Mouse (Mus musculus) liver, embryonic 16.5 days (tissue): Measurements from ENCODE around the gene Slc5a10. TPM values are rescaled to one million over a fixed set of nuclear protein-coding genes. Genes with fewer than 3 reads are reported as not detected.

Source experiments
- ATAC-seq: fragments of 200-750 bp; cut with Nextera tagmentation; 2 replicates; pipeline ENCODE4 v1.8.0; 2017; ENCODE audit warnings: low read depth, mild to moderate bottlenecking, moderate number of reproducible peaks, moderate library complexity
- H3K27ac ChIP-seq: fragments of 300-500 bp; sonication (generic); 2 replicates; pipeline ENCODE4 v1.5.1; 2014; ENCODE audit warnings: mild to moderate bottlenecking, low read length
- H3K27me3 ChIP-seq: fragments of 300-500 bp; sonication (generic); 2 replicates; pipeline ENCODE4 v1.6.1; 2014; ENCODE audit warnings: low read depth, low read length, mixed read lengths; ENCODE audit not compliant: control insufficient read depth, insufficient read depth
- H3K36me3 ChIP-seq: fragments of 300-500 bp; sonication (generic); 2 replicates; pipeline ENCODE4 v1.6.1; 2014; ENCODE audit warnings: mild to moderate bottlenecking; ENCODE audit not compliant: control insufficient read depth, insufficient read depth
- H3K4me1 ChIP-seq: fragments of 300-500 bp; sonication (generic); 2 replicates; pipeline ENCODE4 v1.6.1; 2014; ENCODE audit warnings: low read depth, low read length, mixed read lengths; ENCODE audit not compliant: control insufficient read depth
- H3K4me2 ChIP-seq: fragments of 300-500 bp; sonication (generic); 2 replicates; pipeline ENCODE4 v1.6.1; 2014; ENCODE audit warnings: low read depth, low read length, mixed read lengths
- H3K4me3 ChIP-seq: fragments of 300-500 bp; sonication (generic); 2 replicates; pipeline ENCODE4 v1.5.1; 2014; ENCODE audit warnings: low read depth, mild to moderate bottlenecking, low read length
- H3K9ac ChIP-seq: fragments of 300-500 bp; sonication (generic); 2 replicates; pipeline ENCODE4 v1.6.1; 2014; ENCODE audit warnings: low read depth, low read length
- H3K9me3 ChIP-seq: fragments of 300-500 bp; sonication (generic); replicated peaks from 2 replicates; pipeline ENCODE4 v1.6.1; 2016; ENCODE audit warnings: low read length; ENCODE audit not compliant: control insufficient read depth
- WGBS: fragments of 180-500 bp; shearing (Covaris S2); extraction: QIAGEN DNeasy Blood & Tissue Kit; methylation state at CpG from one replicate; pipeline ENCODE4 v1.1.7; 2014; ENCODE audit not compliant: insufficient replicate concordance; 5-methylcytosine and 5-hydroxymethylcytosine counted together
- polyA plus RNA-seq: library from polyadenylated mRNA; unstranded; fragments of >200 nt; fragmentation: Nextera tagmentation; extraction: Ambion mirVana; gene quantifications from 2 replicates; pipeline ENCODE4 v1.2.1, GENCODE M21; 2015

The Slc5a10 gene
- polyA plus RNA-seq: not detected in 2 replicates

DNA sequence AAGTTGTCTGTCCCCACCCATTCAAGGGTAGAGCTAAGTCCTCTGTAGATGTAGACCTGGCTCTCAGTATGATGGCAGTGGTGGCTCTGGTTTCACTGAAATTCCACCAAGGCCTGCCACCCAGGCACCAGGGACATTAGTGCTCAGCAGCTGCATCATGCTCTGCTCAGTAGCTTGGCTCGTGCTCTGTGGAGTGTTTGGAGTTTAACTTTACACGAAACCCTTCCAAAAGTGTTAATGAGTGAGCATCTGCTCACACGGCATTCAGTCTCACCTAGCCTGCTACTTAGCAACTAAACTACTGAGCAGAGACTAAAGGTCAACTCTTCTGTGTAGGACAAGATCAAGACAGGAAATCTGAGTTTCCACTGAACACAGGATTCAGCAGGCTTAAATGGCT lies at the start of gene Slc5a10:
TSS of gene Slc5a10 (minus strand) at position 191 of the 400 bp plus-strand sequence.
- no peak for ATAC-seq
- Histone ChIP-seq H3K4me2 (no peak within 1 kb of the TSS), H3K27me3 (no peaks in the 10 kb centered on the region), H3K4me3 (no peak within 1 kb of the TSS), H3K9me3 (no peaks in the 10 kb centered on the region), H3K4me1 (no peaks in the 10 kb centered on the region), H3K36me3 (no peaks in the 10 kb centered on the region), H3K27ac (no peak within 1 kb of the TSS), H3K9ac (no peak within 1 kb of the TSS)
- 70% methylated on average over 3 of the region's 3 CpGs for WGBS

DNA sequence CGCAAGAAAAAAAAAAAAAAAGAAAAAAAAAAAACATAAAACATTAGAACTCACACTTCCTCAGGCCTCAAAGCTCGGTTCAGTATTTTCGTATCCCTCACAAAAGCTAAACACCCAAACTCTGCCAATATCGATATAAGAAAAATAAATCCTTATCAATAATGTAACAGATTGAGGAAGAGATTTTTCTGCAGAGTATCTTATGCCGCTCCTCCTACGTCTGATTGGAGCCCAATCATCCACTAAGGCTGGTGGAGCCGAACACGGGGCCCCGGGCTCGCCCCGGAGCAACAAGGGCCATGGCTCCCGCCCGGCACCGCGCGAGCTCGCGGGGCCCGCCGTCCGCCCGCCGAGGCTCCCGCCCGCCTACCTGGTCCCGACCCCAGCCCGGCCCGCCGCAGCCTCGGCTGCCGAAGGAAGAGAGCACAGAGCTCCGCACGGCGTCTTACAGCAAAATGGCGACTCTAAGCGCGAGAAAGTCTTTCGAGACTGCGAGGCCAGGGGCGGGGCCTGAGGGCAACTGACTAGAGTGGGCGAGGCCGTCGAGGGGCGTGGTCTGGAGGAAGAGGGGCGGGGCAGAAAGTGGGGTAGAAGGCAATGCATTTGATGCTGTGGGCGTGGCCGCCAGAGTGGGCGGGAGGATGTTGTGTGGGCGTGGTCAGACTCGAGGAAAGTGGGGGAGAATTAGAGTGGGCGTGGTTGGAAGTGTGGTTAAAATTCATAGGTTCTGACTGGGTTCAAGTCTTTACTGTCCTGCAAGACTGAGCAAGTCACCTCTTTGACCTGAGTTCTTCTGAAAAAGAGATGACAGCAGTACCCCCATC lies 41.2 kb upstream of the Slc5a10 start, which contains the start of gene Prpsap2:
TSS of gene Prpsap2 (minus strand) at position 505 of the 824 bp plus-strand sequence.
- peak; percentile 93 for ATAC-seq
- Histone ChIP-seq H3K4me1 (peaks cover 23% of the 10 kb centered on the region), H3K4me2 (peak within 1 kb of the TSS; percentile 82), H3K27me3 (no peaks in the 10 kb centered on the region), H3K9ac (peak within 1 kb of the TSS; percentile 76), H3K9me3 (no peaks in the 10 kb centered on the region), H3K27ac (peak within 1 kb of the TSS; percentile 82), H3K36me3 (no peaks in the 10 kb centered on the region), H3K4me3 (peak within 1 kb of the TSS; percentile 72)
- under 1% methylated on average over 51 of the region's 51 CpGs for WGBS

GRCm38 (mm10) chr11:61760518-61760917 lies 39.9 kb upstream of the Slc5a10 start:
- Histone ChIP-seq H3K9ac (no peak overlapping the region), H3K27me3 (no peaks in the 10 kb centered on the region), H3K27ac (no peak overlapping the region), H3K36me3 (no peaks in the 10 kb centered on the region), H3K4me1 (peaks cover 25% of the 10 kb centered on the region), H3K4me3 (no peak overlapping the region), H3K4me2 (peak overlapping the region; percentile 82), H3K9me3 (no peaks in the 10 kb centered on the region)
- 38% methylated on average over 5 of the region's 5 CpGs for WGBS
- no peak for ATAC-seq

DNA sequence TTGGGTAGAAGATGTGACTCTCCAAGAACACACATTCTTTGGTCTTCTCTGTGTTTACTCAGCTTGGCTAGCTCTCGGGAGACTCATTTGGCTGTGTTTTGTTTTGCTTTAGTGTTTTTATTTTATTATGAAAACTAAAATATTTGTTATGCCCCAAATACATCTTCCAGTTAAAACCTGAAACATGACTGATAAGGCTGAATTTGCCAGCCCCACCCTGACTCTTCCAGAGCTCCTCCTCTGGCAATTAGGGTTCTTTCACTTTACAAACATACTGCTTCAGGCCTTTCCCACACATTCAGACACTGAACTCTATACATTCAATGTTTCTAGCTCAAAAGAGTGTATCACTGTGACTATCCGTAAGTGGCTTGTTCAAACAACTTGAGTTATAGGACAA lies 36.5 kb upstream of the Slc5a10 start:
- Histone ChIP-seq H3K4me1 (peaks cover 24% of the 10 kb centered on the region), H3K27ac (0 out of 2 replicates have a peak overlapping the region, but pooled peaks have one; percentile 22), H3K4me2 (no peak overlapping the region), H3K9me3 (no peaks in the 10 kb centered on the region), H3K36me3 (no peaks in the 10 kb centered on the region), H3K4me3 (no peak overlapping the region), H3K9ac (no peak overlapping the region), H3K27me3 (no peaks in the 10 kb centered on the region)
- WGBS: 52% methylated on average over 2 of the region's 2 CpGs
- no peak for ATAC-seq

DNA sequence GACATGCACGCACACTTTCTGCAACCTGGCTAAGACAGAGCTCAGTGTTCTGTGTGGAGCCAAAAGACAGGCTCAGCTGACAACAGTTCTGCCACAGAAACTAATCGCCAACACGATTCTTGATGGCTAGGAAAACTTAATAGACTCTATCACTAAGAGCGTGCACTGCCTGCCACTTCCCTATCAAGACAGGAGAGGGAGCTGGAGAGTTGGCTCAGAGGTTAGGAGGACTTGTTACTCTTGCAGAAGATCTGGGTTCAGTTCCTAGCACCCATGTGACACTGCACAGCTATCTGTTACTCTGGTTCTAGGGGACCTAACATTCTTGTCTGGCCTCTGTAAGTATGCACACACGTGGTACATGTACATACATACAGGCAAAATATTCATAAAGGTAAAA lies 31.0 kb upstream of the Slc5a10 start:
- peaks cover under 1% of the 10 kb centered on the region; the same call in 1 of the 2 replicates for H3K4me1 ChIP-seq
- no peak overlapping the region for H3K4me2 ChIP-seq
- no peak overlapping the region for H3K4me3 ChIP-seq
- no peak overlapping the region for H3K9ac ChIP-seq
- H3K36me3 ChIP-seq: no peaks in the 10 kb centered on the region
- no peaks in the 10 kb centered on the region for H3K9me3 ChIP-seq
- WGBS: 60% methylated on average over 5 of the region's 5 CpGs
- no peaks in the 10 kb centered on the region for H3K27me3 ChIP-seq
- H3K27ac ChIP-seq: no peak overlapping the region
- ATAC-seq: no peak

DNA sequence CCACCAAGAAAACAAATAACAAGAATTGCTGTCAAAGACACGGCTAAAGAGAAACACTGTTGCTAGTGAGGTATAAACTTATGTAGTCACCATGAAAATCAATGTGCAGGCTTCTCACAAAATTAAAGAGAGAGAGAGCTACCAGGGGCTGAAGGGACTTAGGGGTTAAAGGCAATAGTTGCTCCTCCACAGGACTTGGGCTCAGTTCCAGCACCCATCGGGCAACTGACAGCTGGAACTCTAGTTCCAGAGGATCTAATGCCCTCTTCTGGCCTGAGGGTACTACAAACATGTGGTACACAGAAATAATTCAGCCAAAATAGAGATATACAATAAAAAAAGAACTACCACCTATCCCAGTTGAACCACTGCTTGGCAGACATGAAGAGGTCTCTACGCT lies 26.5 kb upstream of the Slc5a10 start:
- Histone ChIP-seq H3K27me3 (no peaks in the 10 kb centered on the region), H3K4me3 (no peak overlapping the region), H3K4me2 (no peak overlapping the region), H3K36me3 (no peaks in the 10 kb centered on the region; the same call in 1 of the 2 replicates), H3K9ac (no peak overlapping the region), H3K27ac (no peak overlapping the region), H3K4me1 (no peaks in the 10 kb centered on the region), H3K9me3 (no peaks in the 10 kb centered on the region)
- WGBS: 66% methylated on average over 3 of the region's 3 CpGs
- no peak for ATAC-seq

DNA sequence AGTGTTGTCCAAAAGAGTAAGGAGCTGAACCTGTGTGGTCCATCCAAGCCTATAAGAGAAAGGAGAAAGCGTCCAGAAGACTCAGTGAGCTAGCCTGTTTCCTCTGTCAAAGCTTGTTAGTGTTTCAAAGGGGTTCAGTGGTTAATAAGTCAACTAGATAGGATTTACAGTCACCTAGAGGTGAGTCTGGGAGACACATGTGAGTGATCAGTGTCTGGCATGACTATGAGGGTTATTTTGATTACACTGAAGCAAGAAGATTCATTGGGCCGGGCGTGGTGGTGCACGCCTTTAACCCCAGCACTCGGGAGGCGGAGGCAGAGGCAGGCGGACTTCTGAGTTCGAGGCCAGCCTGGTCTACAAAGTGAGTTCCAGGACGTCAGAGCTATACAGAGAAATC lies 25.2 kb upstream of the Slc5a10 start:
- no peak overlapping the region for H3K4me3 ChIP-seq
- WGBS: 77% methylated on average over 9 of the region's 9 CpGs
- H3K4me2 ChIP-seq: no peak overlapping the region

DNA sequence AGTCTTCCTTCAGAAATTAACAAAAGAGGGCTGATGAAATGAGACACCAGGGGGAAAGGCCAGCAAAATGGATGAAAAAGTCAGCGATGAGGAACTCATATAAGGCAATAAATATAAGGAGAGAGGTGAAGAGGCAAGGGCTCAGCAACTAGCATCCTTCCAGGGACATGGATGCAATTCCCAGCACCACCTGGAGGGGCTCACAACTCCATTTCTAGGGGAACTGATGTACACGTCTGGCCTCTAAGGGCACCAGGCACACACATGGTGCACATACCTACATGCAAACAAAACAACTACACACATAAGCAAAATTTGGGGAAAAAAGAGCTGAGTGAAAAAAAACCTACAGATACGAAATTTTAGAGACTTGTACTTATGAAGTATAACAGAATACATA lies 23.8 kb upstream of the Slc5a10 start:
- WGBS: 65% methylated on average over 3 of the region's 3 CpGs
- Histone ChIP-seq H3K4me3 (no peak overlapping the region), H3K9me3 (no peaks in the 10 kb centered on the region), H3K9ac (no peak overlapping the region), H3K4me1 (no peaks in the 10 kb centered on the region), H3K27ac (no peak overlapping the region), H3K36me3 (peaks cover 4% of the 10 kb centered on the region), H3K4me2 (no peak overlapping the region), H3K27me3 (no peaks in the 10 kb centered on the region)
- no peak for ATAC-seq

More for the DNA sequence above, 25.2 kb upstream of the Slc5a10 start:
- Histone ChIP-seq H3K36me3 (peaks cover 4% of the 10 kb centered on the region), H3K4me1 (no peaks in the 10 kb centered on the region), H3K9ac (no peak overlapping the region), H3K27me3 (no peaks in the 10 kb centered on the region), H3K9me3 (no peaks in the 10 kb centered on the region), H3K27ac (no peak overlapping the region)
- ATAC-seq: no peak

- Histone ChIP-seq H3K9ac (no peak overlapping the region), H3K4me2 (no peak overlapping the region), H3K27ac (no peak overlapping the region), H3K27me3 (no peaks in the 10 kb centered on the region), H3K9me3 (no peaks in the 10 kb centered on the region), H3K4me1 (no peaks in the 10 kb centered on the region), H3K36me3 (peaks cover 4% of the 10 kb centered on the region), H3K4me3 (no peak overlapping the region)
- ATAC-seq: no peak
- whole genome bisulfite sequencing: 65% methylated on average over 3 of the region's 3 CpGs
Observed at GRCm38 (mm10) chr11:61743768-61744167, 23.1 kb upstream of the Slc5a10 start.
